Mouse (Mus musculus) liver, postnatal 0 days (tissue): ENCODE measurements around the gene A730071L15Rik. TPM values are rescaled to one million over a fixed set of nuclear protein-coding genes. Genes with fewer than 3 reads are reported as not detected.

Experiments
- ATAC-seq: fragments of 200-750 bp; cut with Nextera tagmentation; 2 replicates; pipeline ENCODE4 v1.8.0; 2017; ENCODE audit warnings: mild to moderate bottlenecking, moderate library complexity
- DNase-seq: peaks from one replicate; pipeline ENCODE4 v3.0.0-alpha.2; 2016
- H3K27ac ChIP-seq: fragments of 300-500 bp; sonication (generic); 2 replicates; pipeline ENCODE4 v1.5.1; 2014; ENCODE audit warnings: antibody characterized with exemption, moderate library complexity, mild to moderate bottlenecking, low read depth
- H3K27me3 ChIP-seq: fragments of 300-500 bp; sonication (generic); 2 replicates; pipeline ENCODE4 v1.6.1; 2014; ENCODE audit warnings: low read length, control low read depth, mixed read lengths; ENCODE audit not compliant: insufficient read depth
- H3K36me3 ChIP-seq: fragments of 300-500 bp; sonication (generic); replicated peaks from 2 replicates; pipeline ENCODE4 v1.6.1; 2014; ENCODE audit warnings: mild to moderate bottlenecking, control low read depth, low read length, moderate library complexity, mixed read lengths; ENCODE audit not compliant: insufficient read depth
- H3K4me1 ChIP-seq: fragments of 300-500 bp; sonication (generic); 2 replicates; pipeline ENCODE4 v1.6.1; 2014; ENCODE audit warnings: antibody characterized with exemption, mild to moderate bottlenecking, control low read depth; ENCODE audit not compliant: insufficient read depth
- H3K4me2 ChIP-seq: fragments of 300-500 bp; sonication (generic); 2 replicates; pipeline ENCODE4 v1.6.1; 2014; ENCODE audit warnings: low read depth, mild to moderate bottlenecking, low read length, moderate library complexity, mixed read lengths
- H3K4me3 ChIP-seq: fragments of 300-500 bp; sonication (generic); 2 replicates; pipeline ENCODE4 v1.5.1; 2014; ENCODE audit warnings: low read depth, low read length
- H3K9ac ChIP-seq: fragments of 300-500 bp; sonication (generic); replicated peaks from 2 replicates; pipeline ENCODE4 v1.6.1; 2014; ENCODE audit warnings: mild to moderate bottlenecking, moderate library complexity
- H3K9me3 ChIP-seq: fragments of 300-500 bp; sonication (generic); 2 replicates; pipeline ENCODE4 v1.6.1; 2016; ENCODE audit warnings: mild to moderate bottlenecking, control low read depth, low read length, mixed read lengths
- CTCF ChIP-seq: sonication (generic); IDR thresholded peaks from 2 replicates; pipeline ENCODE4 v1.5.1; 2016; ENCODE audit warnings: antibody characterized with exemption, low read depth
- EP300 ChIP-seq: IDR thresholded peaks from 2 replicates; pipeline ENCODE4 v1.6.1; 2016; ENCODE audit warnings: antibody characterized with exemption, low read depth, mild to moderate bottlenecking
- WGBS: fragments of 180-500 bp; shearing (Covaris S2); extraction: QIAGEN DNeasy Blood & Tissue Kit; methylation state at CpG from one replicate; pipeline ENCODE4 v1.1.7; 2014; ENCODE audit not compliant: insufficient replicate concordance; 5-methylcytosine and 5-hydroxymethylcytosine counted together
- polyA plus RNA-seq: library from polyadenylated mRNA; unstranded; fragments of >200 nt; fragmentation: Nextera tagmentation; extraction: Ambion mirVana; gene quantifications from 2 replicates; pipeline ENCODE4 v1.2.1, GENCODE M21; 2015

A730071L15Rik gene
- polyA plus RNA-seq, 1 experiment from 2014 or later, result 0.31 TPM

DNA sequence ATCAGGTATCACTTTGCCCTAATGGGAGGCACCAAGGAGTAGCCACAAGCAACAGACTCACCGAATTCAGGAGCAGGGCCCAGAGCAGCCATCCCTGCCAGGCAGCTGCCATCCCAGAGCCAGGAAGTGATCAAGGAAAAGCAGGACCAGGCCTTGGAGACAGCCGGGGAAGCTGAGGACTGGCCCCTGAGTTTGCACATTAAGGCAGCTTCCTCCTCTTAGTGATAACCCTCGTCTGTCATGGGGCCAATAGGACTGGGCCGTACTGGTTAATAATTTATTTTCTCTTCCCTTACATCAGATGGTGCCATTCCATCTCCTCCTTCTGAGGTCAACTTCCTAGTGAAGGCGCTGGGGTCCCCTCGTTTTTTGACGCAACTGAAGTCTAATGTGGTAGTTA, 30.2 kb downstream of the A730071L15Rik start, which contains the start of gene Npc1l1:
Npc1l1 (minus strand) TSS at position 132 of the 400 bp plus-strand sequence.
- Histone ChIP-seq H3K9me3 (peaks cover 2% of the 10 kb centered on the region; the same call in 1 of the 2 replicates), H3K9ac (no peak within 1 kb of the TSS), H3K4me2 (no peak within 1 kb of the TSS), H3K4me3 (no peak within 1 kb of the TSS), H3K4me1 (no peaks in the 10 kb centered on the region), H3K27me3 (no peaks in the 10 kb centered on the region), H3K36me3 (no peaks in the 10 kb centered on the region), H3K27ac (no peak within 1 kb of the TSS)
- 61% methylated on average over 7 of the region's 7 CpGs for WGBS
- ATAC-seq, result no peak
- TF ChIP-seq CTCF (no peak), EP300 (no peak)
- no peak for DNase-seq

- H3K27me3 ChIP-seq, result no peaks in the 10 kb centered on the region
- H3K9me3 ChIP-seq, result peaks cover 4% of the 10 kb centered on the region; the same call in 1 of the 2 replicates
- H3K4me1 ChIP-seq, result no peaks in the 10 kb centered on the region
- ATAC-seq (no peak), DNase-seq (no peak)
- H3K36me3 ChIP-seq, result no peaks in the 10 kb centered on the region
- no peak overlapping the region for H3K9ac ChIP-seq
- no peak overlapping the region for H3K27ac ChIP-seq
- WGBS, result 72% methylated on average over 4 of the region's 4 CpGs
- TF ChIP-seq EP300, result no peak
- no peak for TF ChIP-seq CTCF
- H3K4me3 ChIP-seq, result no peak overlapping the region
- no peak overlapping the region for H3K4me2 ChIP-seq
These were observed 33.2 kb downstream of the A730071L15Rik start for GRCm38 (mm10) chr11:6233025-6233424.

DNA sequence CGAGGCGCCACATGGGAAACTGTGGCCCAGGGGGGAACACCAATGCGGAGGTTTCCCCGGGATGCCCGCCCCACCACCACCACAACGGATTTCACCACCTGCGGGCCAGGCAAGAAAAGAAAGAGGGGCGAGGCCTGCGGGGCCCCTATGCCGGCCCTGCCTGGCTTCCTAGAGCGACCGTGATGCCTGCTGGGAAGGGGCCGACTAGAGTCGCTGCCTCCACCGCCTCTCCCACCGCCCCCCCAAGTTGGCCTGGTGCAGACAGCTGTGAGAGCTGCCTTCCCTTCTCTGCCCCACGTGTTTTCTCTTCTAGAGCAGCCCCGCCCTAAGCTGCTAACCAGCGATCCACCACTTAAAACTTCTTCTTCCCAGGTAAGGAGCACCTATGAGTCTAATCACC, 44.9 kb downstream of the A730071L15Rik start:
- WGBS, result 63% methylated on average over 19 of the region's 19 CpGs
- Histone ChIP-seq H3K27ac (no peak overlapping the region), H3K4me2 (no peak overlapping the region), H3K36me3 (no peaks in the 10 kb centered on the region), H3K4me3 (no peak overlapping the region), H3K4me1 (no peaks in the 10 kb centered on the region), H3K27me3 (no peaks in the 10 kb centered on the region), H3K9me3 (no peaks in the 10 kb centered on the region), H3K9ac (no peak overlapping the region)
- no peak for TF ChIP-seq CTCF
- DNase-seq (no peak), ATAC-seq (no peak)

Other genes with a start within 250 kb of the A730071L15Rik start
- 0.66 and 1.3 TPM in 2 replicates for gene Gck, start 249.9 kb upstream of the A730071L15Rik start, polyA plus RNA-seq
- gene Ykt6, start 244.3 kb upstream of the A730071L15Rik start, polyA plus RNA-seq, result 15.1 and 16.6 TPM in 2 replicates
- 2.0 and 2.4 TPM in 2 replicates for gene Camk2b, start 133.7 kb upstream of the A730071L15Rik start, polyA plus RNA-seq
- 7.7 and 9.2 TPM in 2 replicates for gene Nudcd3, start 386 bp downstream of the A730071L15Rik start, polyA plus RNA-seq
- not detected in 2 replicates for gene Npc1l1, start 30.1 kb downstream of the A730071L15Rik start, polyA plus RNA-seq
- 32.5 and 33.8 TPM in 2 replicates for gene Ddx56, start 67.7 kb downstream of the A730071L15Rik start, polyA plus RNA-seq
- 83.4 and 91.5 TPM in 2 replicates for gene Tmed4, start 74.8 kb downstream of the A730071L15Rik start, polyA plus RNA-seq
- gene Ogdh, start 91.6 kb downstream of the A730071L15Rik start, polyA plus RNA-seq, result 48.0 and 50.1 TPM in 2 replicates
- 3.4 and 3.7 TPM in 2 replicates for gene Zmiz2, start 189.0 kb downstream of the A730071L15Rik start, polyA plus RNA-seq
- gene Ppia, start 215.4 kb downstream of the A730071L15Rik start, polyA plus RNA-seq, result 2,313 and 2,332 TPM in 2 replicates
- 135 and 137 TPM in 2 replicates for gene H2afv, start 244.4 kb downstream of the A730071L15Rik start, polyA plus RNA-seq